Mouse (Mus musculus) forebrain, embryonic 11.5 days (tissue): ENCODE measurements around the gene Cpsf6. TPM values are rescaled to one million over a fixed set of nuclear protein-coding genes. Genes with fewer than 3 reads are reported as not detected.

Experiments used
- ATAC-seq: fragments of 200-750 bp; cut with Nextera tagmentation; replicated peaks from 2 replicates; pipeline ENCODE4 v1.8.0; 2017; ENCODE audit warnings: moderate TSS enrichment; ENCODE audit not compliant: low FRiP score
- DNase-seq: peaks from one replicate; pipeline ENCODE4 v3.0.0-alpha.2; 2017; ENCODE audit warnings: low spot score
- H3K27ac ChIP-seq: fragments of 300-500 bp; sonication (generic); 2 replicates; pipeline ENCODE4 v1.5.1; 2014; ENCODE audit warnings: low read depth, low read length
- H3K27me3 ChIP-seq: fragments of 300-500 bp; sonication (generic); 2 replicates; pipeline ENCODE4 v1.6.1; 2014; ENCODE audit warnings: mild to moderate bottlenecking, low read length, mixed read lengths; ENCODE audit not compliant: control insufficient read depth, insufficient read depth
- H3K36me3 ChIP-seq: fragments of 300-500 bp; sonication (generic); 2 replicates; pipeline ENCODE4 v1.6.1; 2014; ENCODE audit warnings: mild to moderate bottlenecking, low read length, moderate library complexity, mixed read lengths; ENCODE audit not compliant: control insufficient read depth, insufficient read depth
- H3K4me1 ChIP-seq: fragments of 300-500 bp; sonication (generic); replicated peaks from 2 replicates; pipeline ENCODE4 v1.6.1; 2014; ENCODE audit warnings: low read length, mixed read lengths; ENCODE audit not compliant: control insufficient read depth, insufficient read depth
- H3K4me2 ChIP-seq: fragments of 300-500 bp; sonication (generic); 2 replicates; pipeline ENCODE4 v1.6.1; 2014; ENCODE audit warnings: low read depth, mild to moderate bottlenecking, low read length, moderate library complexity, mixed read lengths; ENCODE audit not compliant: severe bottlenecking
- H3K4me3 ChIP-seq: fragments of 300-500 bp; sonication (generic); 2 replicates; pipeline ENCODE4 v1.5.1; 2014; ENCODE audit warnings: low read depth, low read length
- H3K9ac ChIP-seq: fragments of 300-500 bp; sonication (generic); 2 replicates; pipeline ENCODE4 v1.6.1; 2014; ENCODE audit warnings: low read length
- H3K9me3 ChIP-seq: fragments of 300-500 bp; sonication (generic); 2 replicates; pipeline ENCODE4 v1.6.1; 2016; ENCODE audit warnings: low read length, mixed read lengths; ENCODE audit not compliant: control insufficient read depth
- WGBS: fragments of 180-500 bp; shearing (Covaris S2); extraction: QIAGEN DNeasy Blood & Tissue Kit; methylation state at CpG from one replicate; pipeline ENCODE4 v1.1.7; 2014; 5-methylcytosine and 5-hydroxymethylcytosine counted together
- polyA plus RNA-seq: library from polyadenylated mRNA; unstranded; fragments of >200 nt; fragmentation: Nextera tagmentation; extraction: Ambion mirVana; gene quantifications from 2 replicates; pipeline ENCODE4 v1.2.1, GENCODE M21; 2014

The Cpsf6 gene
- polyA plus RNA-seq, 1 experiment from 2014 or later: 282 TPM

GRCm38 (mm10) chr10:117421283-117422107 is 41.7 kb upstream of the Cpsf6 start:
- Histone ChIP-seq H3K9ac (no peak overlapping the region), H3K4me3 (no peak overlapping the region), H3K27me3 (no peaks in the 10 kb centered on the region), H3K4me1 (peaks cover 15% of the 10 kb centered on the region; the same call in 1 of the 2 replicates), H3K36me3 (no peaks in the 10 kb centered on the region), H3K9me3 (no peaks in the 10 kb centered on the region), H3K4me2 (no peak overlapping the region), H3K27ac (no peak overlapping the region)
- ATAC-seq (no peak), DNase-seq (no peak)
- 87% methylated on average over 7 of the region's 7 CpGs for WGBS

- ATAC-seq (no peak), DNase-seq (no peak)
- Histone ChIP-seq H3K27me3 (no peaks in the 10 kb centered on the region), H3K4me2 (no peak overlapping the region), H3K4me3 (no peak overlapping the region), H3K36me3 (no peaks in the 10 kb centered on the region), H3K27ac (no peak overlapping the region), H3K9me3 (no peaks in the 10 kb centered on the region), H3K9ac (no peak overlapping the region), H3K4me1 (peaks cover 12% of the 10 kb centered on the region; the same call in 1 of the 2 replicates)
- WGBS: 85% methylated on average over 9 of the region's 9 CpGs
Measured at GRCm38 (mm10) chr10:117420502-117421282, 40.9 kb upstream of the Cpsf6 start.

- Histone ChIP-seq H3K4me1 (peaks cover 12% of the 10 kb centered on the region; the same call in 1 of the 2 replicates), H3K4me3 (no peak overlapping the region), H3K4me2 (no peak overlapping the region), H3K27me3 (no peaks in the 10 kb centered on the region), H3K36me3 (no peaks in the 10 kb centered on the region), H3K27ac (no peak overlapping the region), H3K9me3 (no peaks in the 10 kb centered on the region), H3K9ac (no peak overlapping the region)
- 73% methylated on average over 8 of the region's 8 CpGs for WGBS
- DNase-seq (no peak), ATAC-seq (no peak)
Measured at GRCm38 (mm10) chr10:117419577-117420290, 39.9 kb upstream of the Cpsf6 start.

GRCm38 (mm10) chr10:117418668-117419237 is 38.9 kb upstream of the Cpsf6 start:
- H3K36me3 ChIP-seq: no peaks in the 10 kb centered on the region
- H3K27ac ChIP-seq: no peak overlapping the region
- ATAC-seq (peak; percentile 40), DNase-seq (no peak)
- peaks cover 12% of the 10 kb centered on the region; the same call in 1 of the 2 replicates for H3K4me1 ChIP-seq
- H3K9ac ChIP-seq: no peak overlapping the region
- 61% methylated on average over 24 of the region's 24 CpGs for WGBS
- H3K4me3 ChIP-seq: 0 out of 2 replicates have a peak overlapping the region, but pooled peaks have one; percentile 3
- no peaks in the 10 kb centered on the region for H3K27me3 ChIP-seq
- no peaks in the 10 kb centered on the region for H3K9me3 ChIP-seq
- H3K4me2 ChIP-seq: peak overlapping the region; percentile 44

- Histone ChIP-seq H3K4me2 (peak overlapping the region; percentile 44), H3K4me1 (peaks cover 12% of the 10 kb centered on the region; the same call in 1 of the 2 replicates), H3K9me3 (no peaks in the 10 kb centered on the region), H3K27me3 (no peaks in the 10 kb centered on the region), H3K36me3 (no peaks in the 10 kb centered on the region), H3K4me3 (0 out of 2 replicates have a peak overlapping the region, but pooled peaks have one; percentile 3), H3K9ac (no peak overlapping the region), H3K27ac (no peak overlapping the region)
- 37% methylated on average over 18 of the region's 18 CpGs for WGBS
- ATAC-seq: peak; percentile 70
- no peak for DNase-seq
Measured at GRCm38 (mm10) chr10:117417772-117418667, 38.2 kb upstream of the Cpsf6 start.

GRCm38 (mm10) chr10:117417470-117417767 is 37.6 kb upstream of the Cpsf6 start:
- WGBS: 62% methylated on average over 9 of the region's 9 CpGs
- Histone ChIP-seq H3K9ac (no peak overlapping the region), H3K4me3 (no peak overlapping the region), H3K27ac (no peak overlapping the region), H3K27me3 (no peaks in the 10 kb centered on the region), H3K4me1 (peaks cover 12% of the 10 kb centered on the region; the same call in 1 of the 2 replicates), H3K9me3 (no peaks in the 10 kb centered on the region), H3K36me3 (no peaks in the 10 kb centered on the region), H3K4me2 (peak overlapping the region; percentile 44; the same call in 1 of the 2 replicates)
- ATAC-seq: no peak; the same call in 1 of the 2 replicates
- DNase-seq: no peak

- no peaks in the 10 kb centered on the region for H3K36me3 ChIP-seq
- H3K9ac ChIP-seq: no peak overlapping the region
- no peak for ATAC-seq
- peaks cover 13% of the 10 kb centered on the region; the same call in 1 of the 2 replicates for H3K4me1 ChIP-seq
- no peaks in the 10 kb centered on the region for H3K27me3 ChIP-seq
- WGBS: 82% methylated on average over 16 of the region's 16 CpGs
- no peaks in the 10 kb centered on the region for H3K9me3 ChIP-seq
- H3K27ac ChIP-seq: no peak overlapping the region
- H3K4me2 ChIP-seq: no peak overlapping the region
- no peak overlapping the region for H3K4me3 ChIP-seq
- no peak for DNase-seq
Measured at GRCm38 (mm10) chr10:117416636-117417469, 37.0 kb upstream of the Cpsf6 start.
